Comparison of ENCODE assay signal across 7 mouse cellular contexts in genomic region chr19:58978401-58979171, GRCm38 (mm10). TPM values are rescaled to one million over a fixed set of nuclear protein-coding genes. Genes with fewer than 3 reads are reported as not detected.
DNase-seq lines count a peak whose midpoint lies in the region; ATAC-seq and TF ChIP-seq lines count a peak whose summit lies in the region.

No protein-coding gene starts in this region.

- peaks cover 9% of the 10 kb centered on the region; the same call in 1 of the 2 replicates for H3K27me3 ChIP-seq in heart, postnatal 0 days (ENCODE audit: control insufficient read depth, insufficient read depth, low read length)
- no peaks in the 10 kb centered on the region for H3K27me3 ChIP-seq in liver, embryonic 11.5 days (replicated peaks; ENCODE audit: control insufficient read depth, insufficient read depth, low read length)

- TF ChIP-seq CTCF in heart, postnatal 0 days (IDR thresholded peaks at IDR 0.05; ENCODE audit: low read depth): no peak

- no peaks in the 10 kb centered on the region for H3K9me3 ChIP-seq in heart, postnatal 0 days (replicated peaks; ENCODE audit: control insufficient read depth, low read length)
- no peaks in the 10 kb centered on the region for H3K9me3 ChIP-seq in liver, embryonic 11.5 days (ENCODE audit: control insufficient read depth, low read length)

- H3K4me3 ChIP-seq in heart, postnatal 0 days (ENCODE audit: low read depth, low read length): no peak overlapping the region
- H3K4me3 ChIP-seq in liver, embryonic 11.5 days (ENCODE audit: low read depth, low read length): peak overlapping the region; percentile 4; the same call in 1 of the 2 replicates

- H3K4me1 ChIP-seq in heart, postnatal 0 days (ENCODE audit: control insufficient read depth, insufficient read depth): no peaks in the 10 kb centered on the region
- no peaks in the 10 kb centered on the region; the same call in 1 of the 2 replicates for H3K4me1 ChIP-seq in liver, embryonic 11.5 days (replicated peaks; ENCODE audit: control insufficient read depth, insufficient read depth, low read length)

- no peak overlapping the region for H3K9ac ChIP-seq in heart, postnatal 0 days (replicated peaks; ENCODE audit: low read depth, low read length)
- no peak overlapping the region for H3K9ac ChIP-seq in liver, embryonic 11.5 days (ENCODE audit: low read depth, low read length)

- no peak for TF ChIP-seq EP300 in heart, postnatal 0 days (IDR thresholded peaks at IDR 0.05; ENCODE audit: low read depth)

- H3K27ac ChIP-seq in heart, postnatal 0 days (ENCODE audit: low read depth): no peak overlapping the region
- H3K27ac ChIP-seq in liver, embryonic 11.5 days (ENCODE audit: low read depth, low read length): no peak overlapping the region

- H3K4me2 ChIP-seq in heart, postnatal 0 days (ENCODE audit: low read depth, low read length): no peak overlapping the region
- H3K4me2 ChIP-seq in liver, embryonic 11.5 days: peak overlapping the region; percentile 43

- peak; percentile 4 for DNase-seq in urinary bladder, postnatal 25 days (ENCODE audit: low spot score)
- DNase-seq in urinary bladder, postnatal 4 days (ENCODE audit: low spot score in 2 of 2): no peak
- DNase-seq in heart, postnatal 0 days (ENCODE audit: low spot score): peak; percentile 8
- peak; percentile 39 for DNase-seq in liver, embryonic 11.5 days (ENCODE audit: low spot score)
- DNase-seq in thymus, postnatal 0 days (ENCODE audit: low spot score): no peak
- no peak for DNase-seq in cerebellum, adult 11 months

- 59% methylated on average over 11 of the region's 11 CpGs for WGBS in heart, postnatal 0 days
- WGBS in liver, embryonic 11.5 days: 38% methylated on average over 11 of the region's 11 CpGs

- no peaks in the 10 kb centered on the region for H3K36me3 ChIP-seq in heart, postnatal 0 days (replicated peaks; ENCODE audit: control insufficient read depth, insufficient read depth, low read length)
- no peaks in the 10 kb centered on the region for H3K36me3 ChIP-seq in liver, embryonic 11.5 days (ENCODE audit: control insufficient read depth, insufficient read depth, low read length)

- ATAC-seq in common myeloid progenitor, adult 5-6 weeks (replicated peaks; ENCODE audit: low read depth, poor library complexity, severe bottlenecking): peak; percentile 99
- ATAC-seq in heart, postnatal 0 days (ENCODE audit: insufficient read depth, low read depth): no peak
- ATAC-seq in liver, embryonic 11.5 days (replicated peaks; ENCODE audit: low FRiP score): peak; percentile 98

RNA-seq across cellular contexts. Expression of gene Hspa12a, which starts 35.1 kb away (rescaled TPM):
- not detected in 2 replicates for total RNA-seq in common myeloid progenitor, adult 5-6 weeks (2017)
- 15.0 and 39.2 TPM in 2 replicates for total RNA-seq in heart, postnatal 0 days (2014; rRNA removed; ENCODE audit: low replicate concordance)
- polyA plus RNA-seq in heart, postnatal 0 days (2015; fragmentation: Nextera tagmentation; extraction: Ambion mirVana): 11.5 and 13.2 TPM in 2 replicates
- 1.0 and 1.5 TPM in 2 replicates for polyA plus RNA-seq in liver, embryonic 11.5 days (2014; fragmentation: Nextera tagmentation; extraction: Ambion mirVana)
- 0.72 and 0.99 TPM in 2 replicates for polyA plus RNA-seq in thymus, postnatal 0 days (2015; fragmentation: Nextera tagmentation; extraction: Ambion mirVana)

RNA-seq across cellular contexts. Expression of gene Eno4, which starts 35.4 kb away (rescaled TPM):
- total RNA-seq in common myeloid progenitor, adult 5-6 weeks (2017): not detected in 2 replicates
- not detected in 2 replicates for total RNA-seq in heart, postnatal 0 days (2014; rRNA removed; ENCODE audit: low replicate concordance)
- 0.12 and 0.15 TPM in 2 replicates for polyA plus RNA-seq in heart, postnatal 0 days (2015; fragmentation: Nextera tagmentation; extraction: Ambion mirVana)
- polyA plus RNA-seq in liver, embryonic 11.5 days (2014; fragmentation: Nextera tagmentation; extraction: Ambion mirVana): 0.25 and 0.49 TPM in 2 replicates
- 0.12 and 0.24 TPM in 2 replicates for polyA plus RNA-seq in thymus, postnatal 0 days (2015; fragmentation: Nextera tagmentation; extraction: Ambion mirVana)

Comparison
In these comparisons a context has a peak if more than half of its experiments do, and no peak if none do; other contexts are left out.
1. DNase-seq: peak in urinary bladder, postnatal 25 days (single experiment), heart, postnatal 0 days (single experiment) and liver, embryonic 11.5 days (single experiment); none in urinary bladder, postnatal 4 days (0 of 2), thymus, postnatal 0 days (single experiment) and cerebellum, adult 11 months (single experiment).